In genomic region chr8:107502922-107503321, GRCm38 (mm10) we compare ENCODE assay signal across 8 mouse cellular contexts.
DNase-seq lines count a peak whose midpoint lies in the region; ATAC-seq and TF ChIP-seq lines count a peak whose summit lies in the region.

No protein-coding gene starts in this region.

- TF ChIP-seq EP300 in CH12.LX (IDR thresholded peaks at IDR 0.05; ENCODE audit: low read length): peak; percentile 70
- TF ChIP-seq EP300 in liver, postnatal 0 days (IDR thresholded peaks at IDR 0.05; ENCODE audit: low read depth): no peak

- H3K27me3 ChIP-seq in kidney, embryonic 16.5 days (ENCODE audit: insufficient read depth, low read length): no peaks in the 10 kb centered on the region
- no peaks in the 10 kb centered on the region for H3K27me3 ChIP-seq in kidney, adult 2 months (replicated peaks; ENCODE audit: control insufficient read depth, insufficient read depth, low read length)
- H3K27me3 ChIP-seq in CH12.LX (replicated peaks): no peaks in the 10 kb centered on the region
- H3K27me3 ChIP-seq in embryonic facial prominence, embryonic 14.5 days (replicated peaks; ENCODE audit: control insufficient read depth, insufficient read depth, low read length): no peaks in the 10 kb centered on the region
- H3K27me3 ChIP-seq in liver, postnatal 0 days (ENCODE audit: insufficient read depth, low read length): no peaks in the 10 kb centered on the region

- no peak overlapping the region for H3K4me2 ChIP-seq in kidney, embryonic 16.5 days (replicated peaks; ENCODE audit: low read depth, low read length)
- peak overlapping the region; percentile 90 for H3K4me2 ChIP-seq in CH12.LX (ENCODE audit: insufficient read depth, low read depth, poor library complexity, severe bottlenecking)
- no peak overlapping the region for H3K4me2 ChIP-seq in embryonic facial prominence, embryonic 14.5 days (ENCODE audit: low read depth, low read length)
- H3K4me2 ChIP-seq in liver, postnatal 0 days (ENCODE audit: low read depth, low read length): peak overlapping the region; percentile 49

- no peaks in the 10 kb centered on the region for H3K9me3 ChIP-seq in kidney, embryonic 16.5 days (ENCODE audit: low read length)
- H3K9me3 ChIP-seq in CH12.LX (replicated peaks; ENCODE audit: low read length): peaks cover 9% of the 10 kb centered on the region
- H3K9me3 ChIP-seq in embryonic facial prominence, embryonic 14.5 days (ENCODE audit: control insufficient read depth, low read length): peaks cover 6% of the 10 kb centered on the region; the same call in 1 of the 2 replicates
- H3K9me3 ChIP-seq in liver, postnatal 0 days (ENCODE audit: low read length): no peaks in the 10 kb centered on the region

- TF ChIP-seq CTCF in kidney, adult 2 months (conservative IDR thresholded peaks at IDR 0.05; ENCODE audit: insufficient read depth, insufficient read length, low read depth, low read length): no peak
- no peak for TF ChIP-seq CTCF in CH12.LX (conservative IDR thresholded peaks at IDR 0.05 in 1 of 2, IDR thresholded peaks at IDR 0.05 in 1 of 2; ENCODE audit: low read depth in 2 of 2, low read length in 2 of 2)
- TF ChIP-seq CTCF in liver, postnatal 0 days (IDR thresholded peaks at IDR 0.05; ENCODE audit: low read depth): no peak

- no peak for TF ChIP-seq POLR2A in kidney, adult 2 months (IDR thresholded peaks at IDR 0.05; ENCODE audit: low read depth, low read length)
- no peak for TF ChIP-seq POLR2A in CH12.LX (IDR thresholded peaks at IDR 0.05; ENCODE audit: low read depth, low read length)

- peaks cover 6% of the 10 kb centered on the region; the same call in 1 of the 2 replicates for H3K36me3 ChIP-seq in kidney, embryonic 16.5 days (ENCODE audit: insufficient read depth, low read length)
- no peaks in the 10 kb centered on the region; the same call in 1 of the 2 replicates for H3K36me3 ChIP-seq in kidney, adult 2 months (ENCODE audit: control insufficient read depth, insufficient read depth, low read length)
- H3K36me3 ChIP-seq in CH12.LX (replicated peaks in 1 of 2; ENCODE audit: control insufficient read depth in 1 of 2, insufficient read depth in 1 of 2, low read length in 1 of 2): peaks cover 11 to 27% of the 10 kb centered on the region in 2 experiments
- peaks cover 7% of the 10 kb centered on the region for H3K36me3 ChIP-seq in embryonic facial prominence, embryonic 14.5 days (ENCODE audit: control insufficient read depth, insufficient read depth, low read length)
- H3K36me3 ChIP-seq in liver, postnatal 0 days (replicated peaks; ENCODE audit: insufficient read depth, low read length): peaks cover 18% of the 10 kb centered on the region

- peaks cover 23% of the 10 kb centered on the region for H3K4me1 ChIP-seq in kidney, embryonic 16.5 days (ENCODE audit: insufficient read depth, low read length)
- peaks cover 16% of the 10 kb centered on the region; the same call in 1 of the 2 replicates for H3K4me1 ChIP-seq in kidney, adult 2 months (ENCODE audit: control insufficient read depth, insufficient read depth, low read length)
- peaks cover 17 to 59% of the 10 kb centered on the region in 2 experiments for H3K4me1 ChIP-seq in CH12.LX (ENCODE audit: control insufficient read depth in 1 of 2, insufficient read depth in 2 of 2)
- peaks cover 37% of the 10 kb centered on the region for H3K4me1 ChIP-seq in embryonic facial prominence, embryonic 14.5 days (ENCODE audit: control insufficient read depth, insufficient read depth, low read length)
- peaks cover 19% of the 10 kb centered on the region for H3K4me1 ChIP-seq in liver, postnatal 0 days (ENCODE audit: insufficient read depth)

- no peaks in the 10 kb centered on the region for H3K79me2 ChIP-seq in CH12.LX (replicated peaks; ENCODE audit: control insufficient read depth, extremely low read depth, insufficient read depth, poor library complexity, severe bottlenecking)

- no peak overlapping the region for H3K4me3 ChIP-seq in kidney, embryonic 16.5 days (ENCODE audit: low read length)
- H3K4me3 ChIP-seq in kidney, adult 2 months (ENCODE audit: insufficient read depth, low read depth, low read length): no peak overlapping the region
- H3K4me3 ChIP-seq in CH12.LX (replicated peaks in 1 of 3; ENCODE audit: low read depth in 2 of 3, low read length in 2 of 3, poor library complexity in 1 of 3): peak overlapping the region in 1 of 3 experiments; percentile 10
- H3K4me3 ChIP-seq in embryonic facial prominence, embryonic 14.5 days (ENCODE audit: low read depth, low read length): no peak overlapping the region
- no peak overlapping the region for H3K4me3 ChIP-seq in liver, postnatal 0 days (ENCODE audit: low read depth, low read length)

- no peak overlapping the region for H3K9ac ChIP-seq in kidney, embryonic 16.5 days (replicated peaks; ENCODE audit: low read length)
- no peak overlapping the region for H3K9ac ChIP-seq in CH12.LX (ENCODE audit: insufficient read depth, low read depth)
- H3K9ac ChIP-seq in embryonic facial prominence, embryonic 14.5 days (ENCODE audit: low read depth, low read length): no peak overlapping the region
- H3K9ac ChIP-seq in liver, postnatal 0 days (replicated peaks): no peak overlapping the region

- DNase-seq in kidney, adult 2 months: no peak
- peak; percentile 86 for DNase-seq in CH12.LX (ENCODE audit: extremely low read depth)
- DNase-seq in embryonic facial prominence, embryonic 14.5 days (ENCODE audit: low spot score): peak; percentile 65
- DNase-seq in liver, postnatal 0 days: peak; percentile 44
- no peak for DNase-seq in cerebellum, postnatal 36 days
- no peak for DNase-seq in right cerebral cortex, postnatal 25 days
- DNase-seq in frontal cortex, adult 2 months (ENCODE audit: extremely low spot score in 1 of 2, low spot score in 1 of 2): no peak

- H3K27ac ChIP-seq in kidney, embryonic 16.5 days (ENCODE audit: low read length): no peak overlapping the region
- no peak overlapping the region for H3K27ac ChIP-seq in kidney, adult 2 months (ENCODE audit: insufficient read depth, low read depth, low read length)
- H3K27ac ChIP-seq in CH12.LX (ENCODE audit: insufficient read depth, low read depth): peak overlapping the region; percentile 90
- peak overlapping the region; percentile 65 for H3K27ac ChIP-seq in embryonic facial prominence, embryonic 14.5 days (replicated peaks; ENCODE audit: low read depth, low read length)
- peak overlapping the region; percentile 81 for H3K27ac ChIP-seq in liver, postnatal 0 days (ENCODE audit: low read depth)

- dilution Hi-C loops in CH12.LX (cut with MboI; ENCODE audit: extremely low pct_ligation_motif_present, extremely low pct_unique_long_range_greater_than_20kb, low sequenced_read_pairs): no loop called here

- 61% methylated on average over 3 of the region's 3 CpGs for WGBS in kidney, embryonic 16.5 days
- WGBS in kidney, adult 2 months: 60% methylated on average over 3 of the region's 3 CpGs
- 56% methylated on average over 3 of the region's 3 CpGs for WGBS in embryonic facial prominence, embryonic 14.5 days
- WGBS in liver, postnatal 0 days (ENCODE audit: insufficient replicate concordance): 35% methylated on average over 3 of the region's 3 CpGs

- in situ Hi-C loops in CH12.LX (cut with MboI; ENCODE audit: low pct_ligation_motif_present, low pct_unique_long_range_greater_than_20kb, low sequenced_read_pairs): no loop called here

- no peak for TF ChIP-seq RAD21 in CH12.LX (IDR thresholded peaks at IDR 0.05; ENCODE audit: low read depth, low read length)

- ATAC-seq in kidney, embryonic 16.5 days (ENCODE audit: low FRiP score, low TSS enrichment): peak; percentile 24; the same call in 1 of the 2 replicates
- ATAC-seq in embryonic facial prominence, embryonic 14.5 days (ENCODE audit: low read depth): no peak
- peak; percentile 65 for ATAC-seq in liver, postnatal 0 days

TF ChIP-seq in CH12.LX, 34 proteins besides CTCF, POLR2A, EP300 and RAD21 (continues in another document):
- TF ChIP-seq POLR2AphosphoS2 (IDR thresholded peaks at IDR 0.05; ENCODE audit: low read depth, low read length) (no peak), SIN3A (IDR thresholded peaks at IDR 0.05; ENCODE audit: low read length) (0 out of 2 replicates have a peak, but pooled peaks have one; percentile 59), KAT2A (IDR thresholded peaks at IDR 0.05; ENCODE audit: insufficient replicate concordance, low read length) (no peak), MEF2A (IDR thresholded peaks at IDR 0.05; ENCODE audit: borderline replicate concordance, low read depth, low read length) (peak; percentile 95), SMC3 (IDR thresholded peaks at IDR 0.05; ENCODE audit: low read depth, low read length) (no peak), NRF1 (IDR thresholded peaks at IDR 0.05; ENCODE audit: low read depth, low read length) (no peak), MXI1 (IDR thresholded peaks at IDR 0.05; ENCODE audit: low read depth, low read length) (peak; percentile 35; the same call in 1 of the 2 replicates), PAX5 (IDR thresholded peaks at IDR 0.05; ENCODE audit: low read length) (no peak), CHD1 (IDR thresholded peaks at IDR 0.05; ENCODE audit: low read depth, low read length) (no peak), ETS1 (conservative IDR thresholded peaks at IDR 0.05; ENCODE audit: low read depth, low read length) (peak; percentile 66), JUND (conservative IDR thresholded peaks at IDR 0.05; ENCODE audit: low read depth, low read length) (no peak), ELF1 (IDR thresholded peaks at IDR 0.05; ENCODE audit: low read depth, low read length) (no peak), USF1 (IDR thresholded peaks at IDR 0.05; ENCODE audit: low read depth, low read length) (no peak), UBTF (IDR thresholded peaks at IDR 0.05; ENCODE audit: low read depth, low read length) (no peak), TBP (conservative IDR thresholded peaks at IDR 0.05; ENCODE audit: low read depth, low read length) (no peak), MAZ (IDR thresholded peaks at IDR 0.05; ENCODE audit: low read depth, low read length) (0 out of 2 replicates have a peak, but pooled peaks have one; percentile 74), JUN (IDR thresholded peaks at IDR 0.05; ENCODE audit: insufficient read depth, low read depth, low read length) (no peak; the same call in 1 of the 2 replicates), GABPA (IDR thresholded peaks at IDR 0.05; ENCODE audit: insufficient replicate concordance, low read depth, low read length) (no peak), E2F4 (IDR thresholded peaks at IDR 0.05; ENCODE audit: insufficient replicate concordance, low read depth, low read length) (no peak), ZNF384 (IDR thresholded peaks at IDR 0.05; ENCODE audit: low read depth, low read length) (no peak), IRF4 (IDR thresholded peaks at IDR 0.05; ENCODE audit: low read depth, low read length) (peak; percentile 66), USF2 (conservative IDR thresholded peaks at IDR 0.05; ENCODE audit: low read depth, low read length) (no peak), RCOR1 (conservative IDR thresholded peaks at IDR 0.05; ENCODE audit: low read depth, low read length) (no peak), NELFE (IDR thresholded peaks at IDR 0.05; ENCODE audit: low read depth, low read length) (no peak), BHLHE40 (IDR thresholded peaks at IDR 0.05; ENCODE audit: low read depth, low read length) (peak; percentile 73)

Comparison
In these comparisons a context has a peak if more than half of its experiments do, and no peak if none do; other contexts are left out.
1. H3K27ac ChIP-seq: peak in CH12.LX (single experiment), embryonic facial prominence, embryonic 14.5 days (single experiment) and liver, postnatal 0 days (single experiment); none in kidney, embryonic 16.5 days (single experiment) and kidney, adult 2 months (single experiment).
2. H3K4me2 ChIP-seq: peak in CH12.LX (single experiment) and liver, postnatal 0 days (single experiment); none in kidney, embryonic 16.5 days (single experiment) and embryonic facial prominence, embryonic 14.5 days (single experiment).
3. DNase-seq: peak in CH12.LX (single experiment), embryonic facial prominence, embryonic 14.5 days (single experiment) and liver, postnatal 0 days (single experiment); none in kidney, adult 2 months (single experiment), cerebellum, postnatal 36 days (0 of 2), right cerebral cortex, postnatal 25 days (single experiment) and frontal cortex, adult 2 months (0 of 2).